Mouse (Mus musculus) liver, embryonic 12.5 days (tissue): ENCODE measurements around the gene Apba3. TPM values are rescaled to one million over a fixed set of nuclear protein-coding genes. Genes with fewer than 3 reads are reported as not detected.

Experiments
- ATAC-seq: fragments of 200-750 bp; cut with Nextera tagmentation; 2 replicates; pipeline ENCODE4 v1.8.0; 2017; ENCODE audit warnings: moderate number of reproducible peaks, mild to moderate bottlenecking, moderate library complexity
- H3K27ac ChIP-seq: fragments of 300-500 bp; sonication (generic); 2 replicates; pipeline ENCODE4 v1.5.1; 2016; ENCODE audit warnings: mild to moderate bottlenecking
- H3K27me3 ChIP-seq: fragments of 300-500 bp; sonication (generic); replicated peaks from 2 replicates; pipeline ENCODE4 v1.6.1; 2016; ENCODE audit warnings: mild to moderate bottlenecking, moderate library complexity
- H3K36me3 ChIP-seq: fragments of 300-500 bp; sonication (generic); 2 replicates; pipeline ENCODE4 v1.6.1; 2016; ENCODE audit warnings: mild to moderate bottlenecking, moderate library complexity
- H3K4me1 ChIP-seq: fragments of 300-500 bp; sonication (generic); 2 replicates; pipeline ENCODE4 v1.6.1; 2016
- H3K4me2 ChIP-seq: fragments of 300-500 bp; sonication (generic); 2 replicates; pipeline ENCODE4 v1.6.1; 2016; ENCODE audit warnings: mild to moderate bottlenecking, moderate library complexity
- H3K4me3 ChIP-seq: fragments of 300-500 bp; sonication (generic); 2 replicates; pipeline ENCODE4 v1.5.1; 2016; ENCODE audit warnings: mild to moderate bottlenecking, moderate library complexity
- H3K9ac ChIP-seq: fragments of 300-500 bp; sonication (generic); 2 replicates; pipeline ENCODE4 v1.6.1; 2016; ENCODE audit warnings: mild to moderate bottlenecking, moderate library complexity
- H3K9me3 ChIP-seq: fragments of 300-500 bp; sonication (generic); replicated peaks from 2 replicates; pipeline ENCODE4 v1.6.1; 2016; ENCODE audit warnings: mild to moderate bottlenecking, moderate library complexity
- WGBS: fragments of 180-500 bp; shearing (Covaris S2); methylation state at CpG from one replicate; pipeline ENCODE4 v1.1.7; 2016; ENCODE audit not compliant: insufficient replicate concordance; 5-methylcytosine and 5-hydroxymethylcytosine counted together
- polyA plus RNA-seq: library from polyadenylated mRNA; unstranded; fragments of >200 nt; fragmentation: Nextera tagmentation; extraction: Ambion mirVana; gene quantifications from 2 replicates; pipeline ENCODE4 v1.2.1, GENCODE M21; 2016

The Apba3 gene
- polyA plus RNA-seq, 1 experiment from 2014 or later: 30.4 TPM

GRCm38 (mm10) chr10:81293334-81294030 is 26.7 kb downstream of the Apba3 start:
- Histone ChIP-seq H3K27me3 (peaks cover 20% of the 10 kb centered on the region), H3K9ac (peak overlapping the region; percentile 86), H3K4me2 (peak overlapping the region; percentile 97), H3K9me3 (no peaks in the 10 kb centered on the region), H3K27ac (peak overlapping the region; percentile 90), H3K4me1 (peaks cover 84% of the 10 kb centered on the region), H3K4me3 (peak overlapping the region; percentile 81), H3K36me3 (peaks cover 28% of the 10 kb centered on the region; the same call in 1 of the 2 replicates)
- no peak for ATAC-seq
- WGBS: 2% methylated on average over 25 of the region's 25 CpGs

GRCm38 (mm10) chr10:81294442-81294841 is 27.7 kb downstream of the Apba3 start:
- peak overlapping the region; percentile 97 for H3K4me2 ChIP-seq
- ATAC-seq: no peak
- WGBS: 30% methylated on average over 8 of the region's 8 CpGs
- peak overlapping the region; percentile 90; the same call in 1 of the 2 replicates for H3K27ac ChIP-seq
- peaks cover 84% of the 10 kb centered on the region for H3K4me1 ChIP-seq
- H3K9ac ChIP-seq: peak overlapping the region; percentile 86
- peaks cover 28% of the 10 kb centered on the region; the same call in 1 of the 2 replicates for H3K36me3 ChIP-seq
- peak overlapping the region; percentile 81 for H3K4me3 ChIP-seq
- H3K27me3 ChIP-seq: peaks cover 20% of the 10 kb centered on the region
- no peaks in the 10 kb centered on the region for H3K9me3 ChIP-seq

GRCm38 (mm10) chr10:81295185-81295584 is 28.4 kb downstream of the Apba3 start:
- WGBS: 76% methylated on average over 6 of the region's 6 CpGs
- Histone ChIP-seq H3K9ac (no peak overlapping the region), H3K4me2 (peak overlapping the region; percentile 97)

GRCm38 (mm10) chr10:81297246-81297645 is 30.5 kb downstream of the Apba3 start:
- peaks cover 94% of the 10 kb centered on the region for H3K4me1 ChIP-seq
- ATAC-seq: no peak
- no peak overlapping the region for H3K4me3 ChIP-seq

More at GRCm38 (mm10) chr10:81295185-81295584, 28.4 kb downstream of the Apba3 start:
- Histone ChIP-seq H3K4me1 (peaks cover 90% of the 10 kb centered on the region), H3K27me3 (peaks cover 12% of the 10 kb centered on the region), H3K9me3 (no peaks in the 10 kb centered on the region), H3K36me3 (peaks cover 28% of the 10 kb centered on the region; the same call in 1 of the 2 replicates), H3K27ac (peak overlapping the region; percentile 90; the same call in 1 of the 2 replicates), H3K4me3 (0 out of 2 replicates have a peak overlapping the region, but pooled peaks have one; percentile 81)
- ATAC-seq: no peak

GRCm38 (mm10) chr10:81297845-81298244 is 31.1 kb downstream of the Apba3 start:
- no peak for ATAC-seq
- Histone ChIP-seq H3K4me1 (peaks cover 98% of the 10 kb centered on the region), H3K9me3 (no peaks in the 10 kb centered on the region), H3K36me3 (peaks cover 35% of the 10 kb centered on the region; the same call in 1 of the 2 replicates), H3K9ac (peak overlapping the region; percentile 4; the same call in 1 of the 2 replicates), H3K4me3 (no peak overlapping the region), H3K27me3 (no peaks in the 10 kb centered on the region), H3K4me2 (peak overlapping the region; percentile 37; the same call in 1 of the 2 replicates), H3K27ac (peak overlapping the region; percentile 83)
- 35% methylated on average over 10 of the region's 10 CpGs for WGBS

More at GRCm38 (mm10) chr10:81297246-81297645, 30.5 kb downstream of the Apba3 start:
- peaks cover 35% of the 10 kb centered on the region; the same call in 1 of the 2 replicates for H3K36me3 ChIP-seq
- H3K27me3 ChIP-seq: no peaks in the 10 kb centered on the region
- H3K4me2 ChIP-seq: peak overlapping the region; percentile 37; the same call in 1 of the 2 replicates
- H3K9me3 ChIP-seq: no peaks in the 10 kb centered on the region
- 70% methylated on average over 6 of the region's 6 CpGs for WGBS
- H3K27ac ChIP-seq: peak overlapping the region; percentile 83
- no peak overlapping the region; the same call in 1 of the 2 replicates for H3K9ac ChIP-seq

GRCm38 (mm10) chr10:81298369-81299100 is 31.8 kb downstream of the Apba3 start:
- Histone ChIP-seq H3K9me3 (no peaks in the 10 kb centered on the region), H3K36me3 (peaks cover 35% of the 10 kb centered on the region; the same call in 1 of the 2 replicates), H3K4me2 (0 out of 2 replicates have a peak overlapping the region, but pooled peaks have one; percentile 37), H3K4me3 (no peak overlapping the region), H3K27me3 (no peaks in the 10 kb centered on the region), H3K4me1 (peaks cover 100% of the 10 kb centered on the region), H3K27ac (peak overlapping the region; percentile 83), H3K9ac (peak overlapping the region; percentile 28; the same call in 1 of the 2 replicates)
- no peak for ATAC-seq
- 69% methylated on average over 17 of the region's 17 CpGs for WGBS

- Histone ChIP-seq H3K27ac (peak overlapping the region; percentile 83), H3K36me3 (peaks cover 31% of the 10 kb centered on the region; the same call in 1 of the 2 replicates), H3K4me3 (no peak overlapping the region), H3K4me1 (peaks cover 100% of the 10 kb centered on the region), H3K27me3 (no peaks in the 10 kb centered on the region), H3K4me2 (peak overlapping the region; percentile 19; the same call in 1 of the 2 replicates), H3K9me3 (no peaks in the 10 kb centered on the region), H3K9ac (peak overlapping the region; percentile 28; the same call in 1 of the 2 replicates)
- WGBS: 72% methylated on average over 14 of the region's 14 CpGs
- ATAC-seq: no peak
These were observed 33.0 kb downstream of the Apba3 start for GRCm38 (mm10) chr10:81299585-81300351.

- WGBS: 76% methylated on average over 9 of the region's 9 CpGs
- Histone ChIP-seq H3K9me3 (no peaks in the 10 kb centered on the region), H3K4me3 (no peak overlapping the region), H3K27me3 (no peaks in the 10 kb centered on the region), H3K4me2 (peak overlapping the region; percentile 19), H3K4me1 (peaks cover 100% of the 10 kb centered on the region), H3K9ac (no peak overlapping the region), H3K27ac (peak overlapping the region; percentile 83), H3K36me3 (peaks cover 28% of the 10 kb centered on the region)
- peak; percentile 11; the same call in 1 of the 2 replicates for ATAC-seq
These were observed 33.7 kb downstream of the Apba3 start for GRCm38 (mm10) chr10:81300352-81300907.

- Histone ChIP-seq H3K4me1 (peaks cover 91% of the 10 kb centered on the region), H3K36me3 (peaks cover 28% of the 10 kb centered on the region), H3K4me3 (no peak overlapping the region), H3K27me3 (no peaks in the 10 kb centered on the region), H3K9ac (no peak overlapping the region), H3K9me3 (no peaks in the 10 kb centered on the region), H3K4me2 (no peak overlapping the region), H3K27ac (peak overlapping the region; percentile 83)
- no peak for ATAC-seq
- 67% methylated on average over 9 of the region's 9 CpGs for WGBS
These were observed 34.6 kb downstream of the Apba3 start for GRCm38 (mm10) chr10:81301321-81301720.

- H3K4me3 ChIP-seq: peak overlapping the region; percentile 37
- WGBS: 60% methylated on average over 4 of the region's 4 CpGs
- H3K27me3 ChIP-seq: no peaks in the 10 kb centered on the region
- ATAC-seq: no peak
- peak overlapping the region; percentile 77 for H3K27ac ChIP-seq
- peaks cover 82% of the 10 kb centered on the region for H3K4me1 ChIP-seq
- peak overlapping the region; percentile 53 for H3K9ac ChIP-seq
- H3K36me3 ChIP-seq: peaks cover 34% of the 10 kb centered on the region
- H3K4me2 ChIP-seq: peak overlapping the region; percentile 68
- H3K9me3 ChIP-seq: no peaks in the 10 kb centered on the region
These were observed 35.5 kb downstream of the Apba3 start for GRCm38 (mm10) chr10:81302288-81302687.

GRCm38 (mm10) chr10:81302781-81303218 is 36.0 kb downstream of the Apba3 start:
- peak overlapping the region; percentile 53 for H3K9ac ChIP-seq
- 12% methylated on average over 14 of the region's 14 CpGs for WGBS
- H3K4me3 ChIP-seq: peak overlapping the region; percentile 37
- peak overlapping the region; percentile 68 for H3K4me2 ChIP-seq
- H3K27ac ChIP-seq: peak overlapping the region; percentile 77
- peaks cover 39% of the 10 kb centered on the region for H3K36me3 ChIP-seq
- peaks cover 77% of the 10 kb centered on the region for H3K4me1 ChIP-seq
- H3K9me3 ChIP-seq: no peaks in the 10 kb centered on the region
- peak; percentile 58 for ATAC-seq
- no peaks in the 10 kb centered on the region for H3K27me3 ChIP-seq
